Mouse (Mus musculus) testis, adult 2 months (tissue): ENCODE measurements around the gene Fam186a.

Source experiments
- CTCF ChIP-seq: fragments of 200-500 bp; IDR thresholded peaks from 2 replicates; pipeline ENCODE4 v1.5.1; 2012; ENCODE audit warnings: low read depth, mild to moderate bottlenecking, inconsistent platforms, low read length, moderate library complexity; ENCODE audit not compliant: control insufficient read depth, insufficient read depth, insufficient replicate concordance
- POLR2A ChIP-seq: fragments of 200-500 bp; IDR thresholded peaks from 2 replicates; pipeline ENCODE4 v1.6.1; 2012; ENCODE audit warnings: low read depth, mild to moderate bottlenecking, inconsistent platforms, low read length, moderate library complexity; ENCODE audit not compliant: control insufficient read depth

DNA sequence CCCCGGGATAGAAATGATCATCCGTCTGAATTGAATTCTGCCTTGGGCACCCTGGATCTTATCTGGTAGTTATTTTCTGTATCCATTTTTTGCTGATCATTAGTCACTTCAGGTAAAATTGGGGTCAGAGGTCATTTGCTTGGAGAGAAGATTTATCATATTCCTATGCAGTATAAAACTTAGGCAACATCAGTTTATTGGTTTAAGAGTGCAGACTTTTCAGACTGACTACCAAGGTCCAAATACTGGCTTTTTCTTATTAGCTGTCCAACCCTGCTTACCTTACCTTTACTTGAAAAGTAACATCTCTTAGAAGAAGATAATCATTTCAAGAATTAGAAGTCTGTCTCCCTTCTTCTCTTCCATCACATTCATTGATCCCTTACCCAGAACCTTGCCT lies 12.9 kb upstream of the Fam186a start:
- TF ChIP-seq POLR2A (no peak), CTCF (no peak)
